Mouse (Mus musculus): ENCODE measurements at regions not wholly inside any gene's neighbourhood (a gene's known extent, or its start where the extent isn't known, plus 50 kb on each side); places are given as distances from the start of the nearest gene placed in this dataset.

DNA sequence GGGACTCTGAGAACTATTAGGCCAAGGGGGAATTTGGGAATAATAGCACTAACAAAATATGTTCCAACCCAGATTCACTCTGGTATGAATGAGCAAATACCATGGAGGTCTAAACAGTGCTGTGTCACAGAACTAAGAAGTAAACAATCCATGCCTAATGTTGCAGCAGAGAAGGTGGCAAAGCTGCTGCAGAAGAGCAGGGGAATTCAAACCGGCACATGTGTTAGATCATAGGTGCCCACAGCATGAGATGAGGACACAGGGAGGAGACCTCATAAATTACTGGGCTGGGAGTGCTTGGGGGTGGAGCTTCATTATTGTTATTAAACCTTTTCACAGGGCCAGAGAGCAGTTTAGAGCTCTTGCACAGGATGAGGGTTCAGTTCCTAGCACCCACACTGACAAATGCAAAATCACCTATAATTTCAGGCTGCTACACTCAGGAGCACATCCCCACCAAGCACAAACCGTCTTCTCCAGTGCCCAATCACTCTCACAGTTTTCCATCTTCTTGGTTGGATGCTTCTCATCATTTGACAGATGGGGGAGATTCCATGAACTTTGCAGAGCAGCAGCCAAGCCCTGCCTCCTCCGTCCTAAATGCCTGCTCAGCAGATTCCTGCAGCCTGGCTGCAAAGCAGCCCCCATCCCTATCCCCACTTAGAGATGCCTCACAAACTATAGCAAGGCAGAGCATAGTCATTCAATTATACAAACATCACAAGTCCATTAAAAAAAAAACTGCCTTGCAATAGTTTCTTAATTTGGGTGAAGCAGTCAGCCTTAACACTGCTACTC, 79.0 kb upstream of the Rarb start:
- ATAC-seq (ENCODE audit: low FRiP score) (peak; percentile 21; the same call in 1 of the 2 replicates), DNase-seq (ENCODE audit: low spot score) (no peak)
- H3K4me1 ChIP-seq (replicated peaks; ENCODE audit: control insufficient read depth, insufficient read depth, low read length) = no peaks in the 10 kb centered on the region; the same call in 1 of the 2 replicates
- no peak overlapping the region for H3K27ac ChIP-seq (ENCODE audit: low read depth, low read length)
- 26% methylated on average over 3 of the region's 3 CpGs for WGBS
- no peaks in the 10 kb centered on the region for H3K9me3 ChIP-seq (ENCODE audit: control insufficient read depth, low read length)
- H3K4me2 ChIP-seq (replicated peaks; ENCODE audit: low read depth, low read length) = no peak overlapping the region
- no peak overlapping the region for H3K4me3 ChIP-seq (ENCODE audit: low read depth, low read length)
- H3K9ac ChIP-seq (ENCODE audit: low read depth, low read length) = no peak overlapping the region
- no peaks in the 10 kb centered on the region for H3K36me3 ChIP-seq (ENCODE audit: control insufficient read depth, insufficient read depth, low read length)
- H3K27me3 ChIP-seq (ENCODE audit: control insufficient read depth, insufficient read depth, low read length) = no peaks in the 10 kb centered on the region

DNA sequence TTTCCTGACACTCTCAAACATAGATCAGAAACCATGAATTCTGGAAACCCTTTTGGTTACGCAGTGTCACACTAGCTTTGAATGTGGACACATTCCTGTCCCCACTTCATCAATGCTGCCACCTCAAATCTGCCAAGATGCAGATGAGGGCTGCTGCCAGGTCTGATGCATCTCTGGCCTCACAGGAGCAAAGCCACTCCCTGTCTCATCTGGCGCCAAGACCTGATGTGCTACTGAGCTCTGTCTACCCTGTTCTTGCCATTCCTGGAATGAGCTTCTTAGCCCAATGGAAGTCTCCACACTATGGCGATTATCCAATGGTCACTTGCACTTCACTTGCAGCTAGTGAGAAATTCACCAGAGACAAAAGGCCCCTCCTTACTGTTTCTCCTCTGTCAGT, 78.0 kb upstream of the Rarb start:
- Histone ChIP-seq H3K27ac (ENCODE audit: low read depth, low read length) (no peak overlapping the region), H3K36me3 (ENCODE audit: control insufficient read depth, insufficient read depth, low read length) (no peaks in the 10 kb centered on the region), H3K9me3 (ENCODE audit: control insufficient read depth, low read length) (no peaks in the 10 kb centered on the region), H3K27me3 (ENCODE audit: control insufficient read depth, insufficient read depth, low read length) (no peaks in the 10 kb centered on the region), H3K4me3 (ENCODE audit: low read depth, low read length) (no peak overlapping the region), H3K4me2 (replicated peaks; ENCODE audit: low read depth, low read length) (no peak overlapping the region), H3K9ac (ENCODE audit: low read depth, low read length) (no peak overlapping the region), H3K4me1 (replicated peaks; ENCODE audit: control insufficient read depth, insufficient read depth, low read length) (no peaks in the 10 kb centered on the region; the same call in 1 of the 2 replicates)
- DNase-seq (ENCODE audit: low spot score) = no peak
- no peak for ATAC-seq (ENCODE audit: low FRiP score)
- 79% methylated on average over 3 of the region's 3 CpGs for WGBS

DNA sequence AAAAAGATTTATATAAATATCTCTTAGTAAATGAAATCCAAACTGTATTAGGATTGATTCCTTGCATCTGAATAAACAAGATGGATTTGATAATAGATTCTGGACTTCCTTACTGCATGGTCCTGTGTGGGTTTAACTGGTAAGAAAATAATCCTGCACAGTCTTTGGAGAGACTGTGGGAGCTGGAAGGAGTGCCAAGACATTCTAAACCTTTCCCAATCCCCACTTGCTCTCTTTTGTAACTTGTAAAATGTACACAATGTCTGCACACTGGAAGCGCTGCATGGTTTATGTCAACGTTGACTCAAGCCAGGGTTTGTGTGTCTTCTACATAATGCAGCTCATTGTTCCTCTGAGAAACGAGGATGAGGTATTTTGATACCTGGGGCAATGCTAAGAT, 62.3 kb upstream of the Rarb start:
- Histone ChIP-seq H3K27ac (ENCODE audit: low read depth, low read length) (no peak overlapping the region), H3K9ac (ENCODE audit: low read depth, low read length) (no peak overlapping the region), H3K36me3 (ENCODE audit: control insufficient read depth, insufficient read depth, low read length) (no peaks in the 10 kb centered on the region), H3K4me3 (ENCODE audit: low read depth, low read length) (no peak overlapping the region), H3K4me1 (replicated peaks; ENCODE audit: control insufficient read depth, insufficient read depth, low read length) (no peaks in the 10 kb centered on the region), H3K4me2 (replicated peaks; ENCODE audit: low read depth, low read length) (no peak overlapping the region), H3K9me3 (ENCODE audit: control insufficient read depth, low read length) (no peaks in the 10 kb centered on the region), H3K27me3 (ENCODE audit: control insufficient read depth, insufficient read depth, low read length) (no peaks in the 10 kb centered on the region)
- WGBS = 63% methylated on average over 3 of the region's 3 CpGs
- no peak for DNase-seq (ENCODE audit: low spot score)
- no peak for ATAC-seq (ENCODE audit: low FRiP score)

GRCm38 (mm10) chr14:16869221-16869620, 50.3 kb upstream of the Rarb start:
- no peaks in the 10 kb centered on the region for H3K4me1 ChIP-seq (replicated peaks; ENCODE audit: control insufficient read depth, insufficient read depth, low read length)
- no peaks in the 10 kb centered on the region for H3K36me3 ChIP-seq (ENCODE audit: control insufficient read depth, insufficient read depth, low read length)
- no peak overlapping the region for H3K27ac ChIP-seq (ENCODE audit: low read depth, low read length)
- 94% methylated on average over 2 of the region's 2 CpGs for WGBS
- DNase-seq (ENCODE audit: low spot score) (no peak), ATAC-seq (ENCODE audit: low FRiP score) (no peak)
- no peaks in the 10 kb centered on the region for H3K9me3 ChIP-seq (ENCODE audit: control insufficient read depth, low read length)
- H3K4me2 ChIP-seq (replicated peaks; ENCODE audit: low read depth, low read length) = no peak overlapping the region
- no peak overlapping the region for H3K4me3 ChIP-seq (ENCODE audit: low read depth, low read length)
- no peaks in the 10 kb centered on the region for H3K27me3 ChIP-seq (ENCODE audit: control insufficient read depth, insufficient read depth, low read length)
- H3K9ac ChIP-seq (ENCODE audit: low read depth, low read length) = no peak overlapping the region

All from hindbrain, embryonic 11.5 days (tissue).